Mouse (Mus musculus) CH12.LX (cell line): ENCODE results near the gene A830031A19Rik. TPM values are rescaled to one million over a fixed set of nuclear protein-coding genes. Genes with fewer than 3 reads are reported as not detected.

Source experiments
- DNase-seq: peaks from one replicate; pipeline ENCODE4 v3.0.0-alpha.2; 2013; ENCODE audit errors: extremely low read depth
- H3K27ac ChIP-seq: 2 replicates; pipeline ENCODE4 v1.5.1; 2012; ENCODE audit warnings: low read depth, mild to moderate bottlenecking, control low read depth, moderate library complexity; ENCODE audit not compliant: insufficient read depth
- H3K27me3 ChIP-seq: replicated peaks from 2 replicates; pipeline ENCODE3; 2012; ENCODE audit warnings: inconsistent platforms
- H3K36me3 ChIP-seq, 2 experiments: replicated peaks in 1 of 2; 2 replicates each; pipeline versions ENCODE3 to v1.6.1; 2012; ENCODE audit warnings: inconsistent platforms in 1 of 2, low read length in 1 of 2, mild to moderate bottlenecking in 1 of 2, mixed read lengths in 1 of 2, moderate library complexity in 1 of 2; ENCODE audit not compliant: control insufficient read depth in 1 of 2, insufficient read depth in 1 of 2
- H3K4me1 ChIP-seq, 2 experiments: 2 replicates each; pipeline ENCODE4 v1.6.1; 2012; ENCODE audit warnings: inconsistent platforms in 1 of 2, moderate library complexity in 1 of 2; ENCODE audit not compliant: insufficient read depth in 2 of 2, control insufficient read depth in 1 of 2
- H3K4me2 ChIP-seq: 2 replicates; pipeline ENCODE4 v1.6.1; 2012; ENCODE audit warnings: low read depth, mild to moderate bottlenecking, control low read depth; ENCODE audit not compliant: poor library complexity, insufficient read depth, severe bottlenecking
- H3K4me3 ChIP-seq, 3 experiments: fragments of 150-350 bp in 1 of 3; sonication (generic) in 1 of 3; replicated peaks in 1 of 3; 2 replicates each; pipeline versions ENCODE3 to v1.5.1; 2011 to 2012; ENCODE audit warnings: low read depth in 2 of 3, low read length in 2 of 3, mild to moderate bottlenecking in 2 of 3, moderate library complexity in 2 of 3, control low read depth in 1 of 3, improper control_type of control experiment in 1 of 3, inconsistent platforms in 1 of 3, mixed read lengths in 1 of 3; ENCODE audit not compliant: poor library complexity in 1 of 3
- H3K79me2 ChIP-seq: replicated peaks from 2 replicates; pipeline ENCODE4 v1.6.1; 2012; ENCODE audit warnings: mild to moderate bottlenecking, moderate library complexity; ENCODE audit not compliant: control insufficient read depth, poor library complexity, insufficient read depth, severe bottlenecking; ENCODE audit errors: extremely low read depth
- H3K9ac ChIP-seq: 2 replicates; pipeline ENCODE4 v1.6.1; 2012; ENCODE audit warnings: low read depth, mild to moderate bottlenecking, control low read depth, moderate library complexity; ENCODE audit not compliant: insufficient read depth
- H3K9me3 ChIP-seq: replicated peaks from 2 replicates; pipeline ENCODE3; 2012; ENCODE audit warnings: low read length, inconsistent platforms, mixed read lengths
- BHLHE40 ChIP-seq: IDR thresholded peaks from 2 replicates; pipeline ENCODE4 v1.6.1; 2011; ENCODE audit warnings: mild to moderate bottlenecking, low read depth, low read length, improper control_type of control experiment
- CHD1 ChIP-seq: IDR thresholded peaks from 2 replicates; pipeline ENCODE4 v1.6.1; 2012; ENCODE audit warnings: low read depth, low read length, improper control_type of control experiment, inconsistent platforms
- CHD2 ChIP-seq: IDR thresholded peaks from 2 replicates; pipeline ENCODE4 v1.6.1; 2011; ENCODE audit warnings: low read length, improper control_type of control experiment
- E2F4 ChIP-seq: IDR thresholded peaks from 2 replicates; pipeline ENCODE4 v1.6.1; 2011; ENCODE audit warnings: low read depth, low read length, improper control_type of control experiment; ENCODE audit not compliant: insufficient replicate concordance
- ELF1 ChIP-seq: IDR thresholded peaks from 2 replicates; pipeline ENCODE4 v1.6.1; 2014; ENCODE audit warnings: low read depth, mild to moderate bottlenecking, inconsistent platforms, low read length, improper control_type of control experiment
- EP300 ChIP-seq: IDR thresholded peaks from 2 replicates; pipeline ENCODE4 v1.6.1; 2011; ENCODE audit warnings: low read length, improper control_type of control experiment
- GABPA ChIP-seq: IDR thresholded peaks from 2 replicates; pipeline ENCODE4 v1.6.1; 2012; ENCODE audit warnings: low read depth, low read length, improper control_type of control experiment, inconsistent platforms; ENCODE audit not compliant: insufficient replicate concordance
- HCFC1 ChIP-seq: IDR thresholded peaks from 2 replicates; pipeline ENCODE4 v1.6.1; 2012; ENCODE audit warnings: low read depth, mild to moderate bottlenecking, inconsistent platforms, low read length, improper control_type of control experiment
- JUN ChIP-seq: IDR thresholded peaks from 2 replicates; pipeline ENCODE4 v1.6.1; 2011; ENCODE audit warnings: low read depth, mild to moderate bottlenecking, low read length, improper control_type of control experiment, moderate library complexity; ENCODE audit not compliant: insufficient read depth
- KAT2A ChIP-seq: IDR thresholded peaks from 2 replicates; pipeline ENCODE4 v1.6.1; 2012; ENCODE audit warnings: low read length, improper control_type of control experiment, inconsistent platforms; ENCODE audit not compliant: insufficient replicate concordance
- MAFK ChIP-seq: IDR thresholded peaks from 2 replicates; pipeline ENCODE4 v1.6.1; 2011; ENCODE audit warnings: low read length, improper control_type of control experiment; ENCODE audit not compliant: insufficient replicate concordance
- MEF2A ChIP-seq: IDR thresholded peaks from 2 replicates; pipeline ENCODE4 v1.6.1; 2014; ENCODE audit warnings: low read depth, mild to moderate bottlenecking, inconsistent platforms, low read length, improper control_type of control experiment, borderline replicate concordance
- MXI1 ChIP-seq: IDR thresholded peaks from 2 replicates; pipeline ENCODE4 v1.6.1; 2011; ENCODE audit warnings: mild to moderate bottlenecking, low read depth, low read length, improper control_type of control experiment
- MYC ChIP-seq: IDR thresholded peaks from 2 replicates; pipeline ENCODE4 v1.6.1; 2011; ENCODE audit warnings: low read depth, mild to moderate bottlenecking, improper control_type of control experiment, low read length
- NELFE ChIP-seq: IDR thresholded peaks from 2 replicates; pipeline ENCODE4 v1.6.1; 2011; ENCODE audit warnings: low read depth, low read length, improper control_type of control experiment
- NRF1 ChIP-seq: IDR thresholded peaks from 2 replicates; pipeline ENCODE4 v1.6.1; 2014; ENCODE audit warnings: low read depth, mild to moderate bottlenecking, inconsistent platforms, low read length, improper control_type of control experiment, moderate library complexity
- PAX5 ChIP-seq: IDR thresholded peaks from 2 replicates; pipeline ENCODE4 v1.6.1; 2012; ENCODE audit warnings: low read length, inconsistent platforms, mixed read lengths
- POLR2AphosphoS2 ChIP-seq: IDR thresholded peaks from 2 replicates; pipeline ENCODE4 v1.6.1; 2011; ENCODE audit warnings: low read depth, low read length, improper control_type of control experiment
- RAD21 ChIP-seq: IDR thresholded peaks from 2 replicates; pipeline ENCODE4 v1.6.1; 2011; ENCODE audit warnings: low read depth, mild to moderate bottlenecking, low read length, improper control_type of control experiment, moderate library complexity
- RCOR1 ChIP-seq: conservative IDR thresholded peaks from 2 replicates; pipeline ENCODE4 v1.6.1; 2012; ENCODE audit warnings: low read depth, mild to moderate bottlenecking, inconsistent platforms, low read length, improper control_type of control experiment
- SMC3 ChIP-seq: IDR thresholded peaks from 2 replicates; pipeline ENCODE4 v1.6.1; 2011; ENCODE audit warnings: low read depth, low read length, improper control_type of control experiment
- TCF12 ChIP-seq: IDR thresholded peaks from 2 replicates; pipeline ENCODE4 v1.6.1; 2014; ENCODE audit warnings: low read depth, mild to moderate bottlenecking, inconsistent platforms, low read length, improper control_type of control experiment
- USF1 ChIP-seq: IDR thresholded peaks from 2 replicates; pipeline ENCODE4 v1.6.1; 2014; ENCODE audit warnings: low read depth, mild to moderate bottlenecking, inconsistent platforms, low read length, improper control_type of control experiment
- ZC3H11A ChIP-seq: IDR thresholded peaks from 2 replicates; pipeline ENCODE4 v1.6.1; 2012; ENCODE audit warnings: low read depth, mild to moderate bottlenecking, inconsistent platforms, low read length, improper control_type of control experiment
- ZKSCAN1 ChIP-seq: IDR thresholded peaks from 2 replicates; pipeline ENCODE4 v1.6.1; 2012; ENCODE audit warnings: low read depth, inconsistent platforms, low read length, improper control_type of control experiment, borderline replicate concordance
- ZNF384 ChIP-seq: IDR thresholded peaks from 2 replicates; pipeline ENCODE4 v1.6.1; 2012; ENCODE audit warnings: low read depth, low read length, improper control_type of control experiment, inconsistent platforms
- dilution Hi-C: fragments of 300-500 bp; cut with MboI; formaldehyde crosslinking; loops from 2 replicates; pipeline ENCODE4 v1.14.3; 2020; ENCODE audit warnings: low sequenced_read_pairs; ENCODE audit not compliant: extremely low pct_unique_long_range_greater_than_20kb, extremely low pct_ligation_motif_present
- in situ Hi-C: fragments of 300-500 bp; cut with MboI; formaldehyde crosslinking; loops from 3 replicates; pipeline ENCODE4 v1.14.3; 2019; ENCODE audit warnings: low sequenced_read_pairs, low pct_ligation_motif_present, low pct_unique_long_range_greater_than_20kb, mixed read lengths
- polyA plus RNA-seq: library from polyadenylated mRNA; unstranded; fragments of >175 nt; gene quantifications from 2 replicates; pipeline ENCODE4 v1.2.1, GENCODE M21; 2012; ENCODE audit warnings: low read depth; ENCODE audit not compliant: insufficient read length
- total RNA-seq, 2 experiments: library from RNA; depleted of rRNA; stranded (reverse); fragments of 300-350 nt in 1 of 2; fragments of >200 nt in 1 of 2; gene quantifications; 2 replicates each; pipeline ENCODE4 v1.2.3; 2012 to 2014

Gene A830031A19Rik
- total and polyA plus RNA-seq, 3 experiments, result not detected

DNA sequence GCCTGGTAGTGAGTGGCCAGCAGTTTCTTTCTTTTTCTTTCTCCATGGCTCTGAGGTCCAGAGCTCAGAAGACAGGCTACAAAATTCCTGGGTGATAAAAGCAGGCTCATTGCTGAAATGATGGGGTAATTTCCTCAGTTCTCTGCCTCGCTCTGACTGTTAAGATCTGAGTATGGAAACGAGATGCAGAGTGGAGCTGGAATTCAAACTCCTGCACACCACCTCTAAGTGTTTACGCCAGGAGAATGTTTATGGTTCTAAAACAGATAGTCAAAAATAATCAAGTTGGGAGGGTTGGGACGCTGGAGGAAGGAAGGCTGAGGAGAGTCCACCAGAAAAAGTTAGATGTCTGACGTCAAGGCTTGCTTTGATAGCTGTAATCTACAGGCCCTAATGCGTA, 10.6 kb downstream of the A830031A19Rik start:
- no peaks in the 10 kb centered on the region for H3K9me3 ChIP-seq
- no peak overlapping the region for H3K9ac ChIP-seq
- H3K36me3 ChIP-seq, result no peaks in the 10 kb centered on the region
- H3K27ac ChIP-seq, result no peak overlapping the region
- dilution Hi-C loops, result no loop called here
- H3K4me2 ChIP-seq, result no peak overlapping the region
- peaks cover 2% of the 10 kb centered on the region for H3K27me3 ChIP-seq
- no peak overlapping the region for H3K4me3 ChIP-seq
- H3K4me1 ChIP-seq, result peaks cover 2 to 4% of the 10 kb centered on the region in 2 experiments
- DNase-seq, result no peak
- H3K79me2 ChIP-seq, result no peaks in the 10 kb centered on the region
- no peak for TF ChIP-seq ELF1
- TF ChIP-seq JUN, result no peak
- no peak for TF ChIP-seq NELFE
- no peak for TF ChIP-seq ZNF384
- TF ChIP-seq BHLHE40, result no peak
- TF ChIP-seq MYC, result no peak
- TF ChIP-seq ZC3H11A, result no peak
- TF ChIP-seq GABPA, result no peak
- no peak for TF ChIP-seq CHD2
- TF ChIP-seq MEF2A, result no peak
- no peak for TF ChIP-seq EP300
- TF ChIP-seq CHD1, result no peak
- no peak for TF ChIP-seq KAT2A
- TF ChIP-seq HCFC1, result no peak
- no peak for TF ChIP-seq MAFK
- TF ChIP-seq NRF1, result no peak
- no peak for TF ChIP-seq E2F4
- no peak for TF ChIP-seq TCF12
- TF ChIP-seq ZKSCAN1, result no peak
- TF ChIP-seq MXI1, result no peak
- in situ Hi-C loops, result loop anchor here (25.0 kb wide), 1 partner anchor 1248 kb away; no protein-coding TSS in a partner anchor

DNA sequence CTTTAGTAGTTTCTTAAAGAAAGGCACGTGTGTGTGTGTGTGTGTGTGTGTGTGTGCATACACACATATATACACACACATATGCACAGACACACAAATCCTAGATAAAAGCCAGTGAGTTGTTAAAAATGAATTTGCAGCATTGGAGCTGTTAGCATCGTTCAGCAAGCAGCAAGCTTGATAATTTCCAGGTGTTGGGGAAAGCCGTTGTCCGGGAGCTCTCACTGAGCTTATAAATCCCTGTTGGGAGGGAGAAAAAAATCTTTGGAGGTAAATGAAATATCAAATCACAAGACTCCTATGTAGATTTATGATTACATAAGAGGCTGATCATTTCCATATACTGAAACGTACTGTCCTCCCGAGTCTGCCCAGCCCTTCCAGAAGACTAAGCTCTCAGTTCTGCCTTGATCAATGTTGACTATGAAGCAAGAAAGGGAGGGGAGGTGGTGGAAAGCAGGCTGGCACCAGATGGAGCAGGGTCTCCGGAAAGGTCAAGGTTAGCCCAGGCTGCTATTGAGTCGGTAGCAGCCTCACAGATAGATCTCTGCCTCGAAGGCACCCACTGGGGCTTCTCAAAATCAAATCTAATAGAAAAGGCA, 12.3 kb downstream of the A830031A19Rik start:
- Histone ChIP-seq H3K4me2 (no peak overlapping the region), H3K4me3 (no peak overlapping the region), H3K9ac (no peak overlapping the region), H3K36me3 (no peaks in the 10 kb centered on the region), H3K9me3 (no peaks in the 10 kb centered on the region), H3K27ac (no peak overlapping the region), H3K27me3 (peaks cover 2% of the 10 kb centered on the region), H3K4me1 (peaks cover 2 to 8% of the 10 kb centered on the region in 2 experiments), H3K79me2 (no peaks in the 10 kb centered on the region)
- dilution Hi-C loops (no loop called here), in situ Hi-C loops (loop anchor here (25.0 kb wide), 1 partner anchor 1250 kb away; no protein-coding TSS in a partner anchor)
- DNase-seq, result no peak
- no peak for TF ChIP-seq E2F4
- TF ChIP-seq MXI1, result no peak
- TF ChIP-seq PAX5, result no peak
- TF ChIP-seq EP300, result no peak
- no peak for TF ChIP-seq MAFK
- no peak for TF ChIP-seq NELFE
- no peak for TF ChIP-seq ZNF384
- no peak for TF ChIP-seq SMC3
- no peak for TF ChIP-seq KAT2A
- no peak for TF ChIP-seq HCFC1
- TF ChIP-seq TCF12, result no peak
- no peak for TF ChIP-seq RAD21
- no peak for TF ChIP-seq USF1
- TF ChIP-seq POLR2AphosphoS2, result no peak
- no peak for TF ChIP-seq RCOR1
- TF ChIP-seq, all 38 proteins: peak for 0
